ENCODE assay signal across 11 mouse cellular contexts in genomic region chr12:82395194-82395593, GRCm38 (mm10).
"Had no signal": no experiment of that assay in that cellular context is flagged by ENCODE, and none has a peak within 500 bp of the region (broad histone marks: within the 10 kb centered on the region; RNA-seq: fewer than 3 reads in every experiment).

No protein-coding gene starts in this region.

- H3K9me3 ChIP-seq: limb, embryonic 13.5 days; midbrain, embryonic 13.5 days had no signal

- ATAC-seq: midbrain, embryonic 13.5 days had no signal

- H3K4me3 ChIP-seq: limb, embryonic 13.5 days; midbrain, embryonic 13.5 days had no signal

- H3K9ac ChIP-seq: limb, embryonic 13.5 days; liver, embryonic 14.5 days; midbrain, embryonic 13.5 days had no signal

- H3K4me2 ChIP-seq: limb, embryonic 13.5 days; midbrain, embryonic 13.5 days had no signal

- H3K27ac ChIP-seq: kidney, postnatal 0 days; limb, embryonic 13.5 days; liver, embryonic 14.5 days; midbrain, embryonic 13.5 days had no signal

- DNase-seq: kidney, adult 9 months; kidney, postnatal 36 days; left cerebral cortex, postnatal 4 days; lung, adult 18-20 months; right cerebral cortex, adult 18-20 months; right cerebral cortex, postnatal 25 days; thymus, postnatal 36 days had no signal

- H3K27me3 ChIP-seq: limb, embryonic 13.5 days; midbrain, embryonic 13.5 days had no signal
